Mouse (Mus musculus) kidney, postnatal 4 days (tissue): ENCODE measurements around the gene Gm9125.
"Not testable (repeated sequence)": the region's sequence is repeated elsewhere in the genome, so short reads cannot be mapped to it uniquely, and the experiment has no call there.

Source experiments
- DNase-seq, 2 experiments: peaks; one replicate each; pipeline ENCODE4 v3.0.0; 2021; ENCODE audit warnings: mixed read lengths in 2 of 2

Gene Gm9125

DNA sequence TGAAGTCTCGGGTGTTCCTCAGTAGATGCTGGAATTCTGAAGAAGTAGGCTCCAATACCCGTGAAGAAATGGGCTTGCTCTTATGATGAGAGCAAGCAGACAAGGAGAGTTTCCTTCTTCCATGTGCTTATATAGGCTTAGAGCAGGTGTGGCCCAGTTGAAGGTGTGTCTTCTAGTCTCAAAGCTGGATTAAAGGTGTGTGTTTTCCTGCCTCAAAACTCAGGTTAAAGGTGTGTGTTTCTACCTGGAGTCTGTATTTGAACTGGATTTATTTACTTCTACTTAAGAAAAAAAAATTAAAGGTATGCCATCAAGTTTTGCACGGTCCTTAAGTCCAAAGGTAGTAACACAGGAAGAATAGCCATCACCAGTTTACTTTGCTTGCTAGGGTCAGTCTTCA lies at the start of gene Gm9125:
TSS of gene Gm9125 (minus strand) at position 101 of the 400 bp plus-strand sequence.
- DNase-seq: not testable (repeated sequence)

DNA sequence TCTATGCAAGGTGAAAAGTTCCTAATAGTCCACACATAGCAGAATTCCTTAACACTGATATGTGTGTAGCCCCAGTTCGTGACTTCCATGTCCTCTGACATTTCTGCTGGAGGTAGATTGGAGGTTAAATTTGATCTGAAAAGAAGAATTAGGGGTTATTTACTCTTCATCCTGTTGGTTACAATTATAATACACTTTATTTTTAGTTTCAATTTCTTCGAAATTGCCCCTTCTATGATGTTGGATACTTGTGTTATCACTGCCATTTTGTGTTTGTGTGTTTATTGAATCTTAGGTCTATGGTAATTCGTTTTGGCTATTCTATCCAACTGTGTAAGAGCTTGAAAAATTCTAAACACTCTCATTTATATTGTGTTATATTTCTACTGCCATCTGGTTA lies 17.9 kb upstream of the Gm9125 start, which contains the start of gene Gm10697:
TSS of gene Gm10697 (minus strand) at position 101 of the 400 bp plus-strand sequence.
- not testable (repeated sequence) for DNase-seq

DNA sequence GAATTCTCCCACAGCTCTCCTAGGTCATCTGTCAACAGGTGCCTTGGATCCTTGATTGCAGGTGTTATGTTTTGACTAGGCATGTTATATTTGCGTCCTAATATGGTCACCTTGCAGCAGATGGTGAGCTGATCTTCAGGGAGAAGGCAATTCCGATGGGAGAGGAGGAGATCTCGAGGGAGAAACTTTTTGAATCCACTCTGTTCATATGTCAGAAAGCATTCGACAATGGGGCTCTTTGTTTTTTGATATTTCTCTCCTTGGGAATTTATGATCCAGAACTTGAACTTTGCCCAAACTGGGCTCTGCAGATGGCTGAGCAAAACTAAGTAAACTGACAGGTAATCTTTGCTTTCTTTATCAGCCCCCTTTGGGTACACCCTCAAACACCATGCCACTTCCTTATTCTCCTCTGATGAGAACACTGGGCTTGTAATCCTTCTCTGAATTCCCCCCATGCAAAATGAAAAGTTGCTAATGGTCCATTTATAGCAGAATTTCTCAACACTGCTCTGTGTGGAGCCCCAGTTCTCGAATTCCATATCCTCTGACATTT lies 5.0 kb downstream of the Gm9125 start:
- not testable (repeated sequence) for DNase-seq

DNA sequence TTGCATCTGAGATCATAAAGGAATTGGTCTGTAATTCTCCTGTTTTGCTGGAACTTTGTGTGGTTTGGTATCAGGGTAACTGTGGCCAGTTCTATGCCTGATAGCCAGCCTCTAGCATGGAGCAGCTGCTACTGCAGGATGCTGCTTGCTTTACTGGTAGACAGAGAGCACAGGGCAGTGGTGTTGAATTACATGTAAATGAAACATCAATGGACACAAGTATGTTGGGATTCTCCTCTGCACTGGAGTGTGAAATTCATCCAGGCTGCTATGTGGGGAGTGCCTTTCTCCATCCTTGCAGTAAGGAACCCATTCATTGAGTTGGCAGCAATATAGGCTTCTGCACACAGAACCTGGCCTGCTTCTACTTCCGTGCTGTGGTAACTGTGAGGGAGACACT lies 16.4 kb downstream of the Gm9125 start:
- not testable (repeated sequence) for DNase-seq

DNA sequence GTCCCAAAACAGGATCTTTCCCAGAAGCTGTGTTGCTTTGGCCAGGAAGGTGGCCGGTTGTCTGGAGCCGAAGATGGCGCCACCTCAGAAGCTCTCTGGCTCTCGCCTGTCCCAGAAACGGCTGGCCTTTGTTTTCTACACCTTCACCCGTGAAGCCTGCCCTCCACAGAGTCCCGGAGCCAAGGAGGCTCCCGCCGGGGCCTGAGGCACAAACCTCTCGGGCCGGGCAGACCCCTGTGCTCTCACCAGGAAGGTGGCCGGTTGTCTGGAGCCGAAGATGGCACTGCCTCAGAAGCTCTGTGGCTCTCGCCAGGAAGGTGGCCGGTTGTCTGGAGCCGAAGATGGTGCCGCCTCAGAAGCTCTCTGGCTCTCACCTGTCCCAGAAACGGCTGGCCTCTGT lies 20.3 kb downstream of the Gm9125 start:
- not testable (repeated sequence) for DNase-seq
